Comparison of ENCODE assay signal across 9 mouse cellular contexts in genomic region chr5:143434421-143434820, GRCm38 (mm10). TPM values are rescaled to one million over a fixed set of nuclear protein-coding genes. Genes with fewer than 3 reads are reported as not detected.
DNase-seq lines count a peak whose midpoint lies in the region; ATAC-seq lines count a peak whose summit lies in the region.
"Had no signal": no experiment of that assay in that cellular context is flagged by ENCODE, and none has a peak within 500 bp of the region (broad histone marks: within the 10 kb centered on the region; RNA-seq: fewer than 3 reads in every experiment).

No protein-coding gene starts in this region.

- no peaks in the 10 kb centered on the region for H3K27me3 ChIP-seq in intestine, embryonic 14.5 days (replicated peaks; ENCODE audit: control insufficient read depth, insufficient read depth, low read length)
- no peaks in the 10 kb centered on the region for H3K27me3 ChIP-seq in intestine, embryonic 16.5 days (replicated peaks; ENCODE audit: control insufficient read depth, insufficient read depth, low read length)
- H3K27me3 ChIP-seq: embryonic facial prominence, embryonic 15.5 days had no signal

- H3K4me2 ChIP-seq in intestine, embryonic 14.5 days (ENCODE audit: low read length) = no peak overlapping the region
- no peak overlapping the region for H3K4me2 ChIP-seq in intestine, embryonic 16.5 days (ENCODE audit: low read depth, low read length)
- H3K4me2 ChIP-seq: embryonic facial prominence, embryonic 15.5 days had no signal

- H3K27ac ChIP-seq in intestine, embryonic 14.5 days (ENCODE audit: low read depth) = no peak overlapping the region
- H3K27ac ChIP-seq in intestine, embryonic 16.5 days (ENCODE audit: low read length) = no peak overlapping the region
- H3K27ac ChIP-seq: embryonic facial prominence, embryonic 15.5 days had no signal

- ATAC-seq in intestine, embryonic 14.5 days (replicated peaks; ENCODE audit: low FRiP score, low TSS enrichment, low read depth) = no peak
- ATAC-seq in intestine, embryonic 16.5 days = no peak
- peak; percentile 80 for ATAC-seq in megakaryocyte-erythroid progenitor cell, adult 5-6 weeks (replicated peaks; ENCODE audit: low FRiP score, low TSS enrichment, poor library complexity, severe bottlenecking)

- no peak overlapping the region for H3K4me3 ChIP-seq in intestine, embryonic 14.5 days (ENCODE audit: low read depth, low read length)
- H3K4me3 ChIP-seq in intestine, embryonic 16.5 days (ENCODE audit: low read length) = no peak overlapping the region
- H3K4me3 ChIP-seq: embryonic facial prominence, embryonic 15.5 days had no signal

- 5% methylated on average over 4 of the region's 4 CpGs for WGBS in intestine, embryonic 14.5 days
- 6% methylated on average over 4 of the region's 4 CpGs for WGBS in intestine, embryonic 16.5 days

- no peaks in the 10 kb centered on the region for H3K4me1 ChIP-seq in intestine, embryonic 14.5 days (replicated peaks; ENCODE audit: control insufficient read depth, insufficient read depth, low read length)
- H3K4me1 ChIP-seq in intestine, embryonic 16.5 days (ENCODE audit: control insufficient read depth, insufficient read depth, low read length) = no peaks in the 10 kb centered on the region
- H3K4me1 ChIP-seq: embryonic facial prominence, embryonic 15.5 days had no signal

- H3K36me3 ChIP-seq in intestine, embryonic 14.5 days (ENCODE audit: control insufficient read depth, insufficient read depth, low read length) = no peaks in the 10 kb centered on the region
- no peaks in the 10 kb centered on the region for H3K36me3 ChIP-seq in intestine, embryonic 16.5 days (ENCODE audit: control insufficient read depth, insufficient read depth, low read length)
- H3K36me3 ChIP-seq: embryonic facial prominence, embryonic 15.5 days had no signal

- H3K9me3 ChIP-seq in intestine, embryonic 14.5 days (ENCODE audit: control insufficient read depth, low read length) = no peaks in the 10 kb centered on the region
- H3K9me3 ChIP-seq in intestine, embryonic 16.5 days (ENCODE audit: control insufficient read depth, low read length) = no peaks in the 10 kb centered on the region
- H3K9me3 ChIP-seq: embryonic facial prominence, embryonic 15.5 days had no signal

- no peak overlapping the region for H3K9ac ChIP-seq in intestine, embryonic 14.5 days (ENCODE audit: low read length)
- no peak overlapping the region for H3K9ac ChIP-seq in intestine, embryonic 16.5 days (ENCODE audit: low read depth, low read length)
- H3K9ac ChIP-seq: embryonic facial prominence, embryonic 15.5 days had no signal

- peak; percentile 86 for DNase-seq in intestine, embryonic 14.5 days (ENCODE audit: low spot score)
- peak; percentile 83 for DNase-seq in NIH3T3 (ENCODE audit: low read depth)
- peak; percentile 32 for DNase-seq in cerebellum, adult 9-11 months
- peak; percentile 65 for DNase-seq in heart, adult 8-10 months (ENCODE audit: low spot score)
- DNase-seq in layer of hippocampus, postnatal 25 days (ENCODE audit: extremely low spot score in 1 of 2, low spot score in 1 of 2) = peak; percentile 23 to 67
- DNase-seq in telencephalon, adult 2 months (ENCODE audit: low read depth, low spot score) = peak; percentile 13

RNA-seq across cellular contexts. Expression of gene Daglb, which starts 30.0 kb away (rescaled TPM):
- polyA plus RNA-seq in intestine, embryonic 14.5 days (2014; fragmentation: Nextera tagmentation; extraction: Ambion mirVana) = 9.3 and 10.3 TPM in 2 replicates
- 16.2 and 18.5 TPM in 2 replicates for polyA plus RNA-seq in intestine, embryonic 16.5 days (2015; fragmentation: Nextera tagmentation; extraction: Ambion mirVana)
- total RNA-seq in heart, adult 8-10 months (2022) = 1 to 10 TPM; 8.1 to 9.3 (median 8.8) TPM
- total RNA-seq in layer of hippocampus, postnatal 25 days (2021) = 10 to 100 TPM; 25.0 to 26.7 TPM
- total RNA-seq in megakaryocyte-erythroid progenitor cell, adult 5-6 weeks (2014; fragmentation: Nextera tagmentation) = 15.7 and 23.9 TPM in 2 replicates
- total RNA-seq in megakaryocyte-erythroid progenitor cell, adult 5-6 weeks (2017) = 10.3 and 12.4 TPM in 2 replicates

RNA-seq across cellular contexts. Expression of gene Kdelr2, which starts 30.8 kb away (rescaled TPM):
- 311 and 337 TPM in 2 replicates for polyA plus RNA-seq in intestine, embryonic 14.5 days (2014; fragmentation: Nextera tagmentation; extraction: Ambion mirVana)
- 345 and 360 TPM in 2 replicates for polyA plus RNA-seq in intestine, embryonic 16.5 days (2015; fragmentation: Nextera tagmentation; extraction: Ambion mirVana)
- 10 to 100 TPM; 45.0 to 54.2 (median 49.3) TPM for total RNA-seq in heart, adult 8-10 months (2022)
- 10 to 100 TPM; 34.6 to 39.0 TPM for total RNA-seq in layer of hippocampus, postnatal 25 days (2021)
- total RNA-seq in megakaryocyte-erythroid progenitor cell, adult 5-6 weeks (2014; fragmentation: Nextera tagmentation) = 50.5 and 62.6 TPM in 2 replicates
- 70.8 and 84.3 TPM in 2 replicates for total RNA-seq in megakaryocyte-erythroid progenitor cell, adult 5-6 weeks (2017)

Comparison
In these comparisons a context has a peak if more than half of its experiments do, and no peak if none do; other contexts are left out.
1. DNase-seq: peak in every context shown above with its lines; median percentile 86 in intestine, embryonic 14.5 days; 83 in NIH3T3; 65 in heart, adult 8-10 months; 45 in layer of hippocampus, postnatal 25 days; 32 in cerebellum, adult 9-11 months; 13 in telencephalon, adult 2 months.